Mouse (Mus musculus) erythroblast, embryonic 14.5 days (primary cell): ENCODE measurements around the gene Capn2.

Experiments used
- GATA1 ChIP-seq: IDR thresholded peaks from 2 replicates; pipeline ENCODE4 v1.6.1; 2012; ENCODE audit warnings: low read length, inconsistent platforms, mixed read lengths
- TAL1 ChIP-seq: IDR thresholded peaks from 3 replicates; pipeline ENCODE4 v1.6.1; 2012; ENCODE audit warnings: low read length, inconsistent platforms, mixed read lengths

- TF ChIP-seq TAL1 (no peak), GATA1 (no peak)
Measured at GRCm38 (mm10) chr1:182481138-182481537, 36.3 kb downstream of the Capn2 start.
